Mouse (Mus musculus) liver, adult 2 months (tissue): ENCODE data around the gene Rasgrp2.

ENCODE experiments used
- CTCF ChIP-seq: fragments of 200-500 bp; IDR thresholded peaks from 2 replicates; pipeline ENCODE4 v1.5.1; 2011; ENCODE audit warnings: low read depth, low read length, control low read depth
- POLR2A ChIP-seq: fragments of 200-500 bp; IDR thresholded peaks from 2 replicates; pipeline ENCODE4 v1.6.1; 2011; ENCODE audit warnings: low read length, control low read depth; ENCODE audit not compliant: insufficient read depth; ENCODE audit errors: extremely low read depth

GRCm38 (mm10) chr19:6364317-6364725 is 34.8 kb upstream of the Rasgrp2 start:
- TF ChIP-seq CTCF (no peak), POLR2A (peak; percentile 72)
